Mouse (Mus musculus) MEL (cell line): ENCODE data around the gene Aifm2. TPM values are rescaled to one million over a fixed set of nuclear protein-coding genes. Genes with fewer than 3 reads are reported as not detected.

Experiments
- DNase-seq: peaks from one replicate; pipeline ENCODE4 v3.0.0; 2011; ENCODE audit warnings: low read depth, low spot score
- H3K27ac ChIP-seq: 2 replicates; pipeline ENCODE4 v1.5.1; 2012; ENCODE audit warnings: low read depth, mild to moderate bottlenecking, control low read depth, low read length, moderate library complexity; ENCODE audit not compliant: control insufficient read depth
- H3K27me3 ChIP-seq, 2 experiments: fragments of 150-350 bp in 1 of 2; sonication (generic) in 1 of 2; 2 replicates each; pipeline ENCODE4 v1.6.1; 2012; ENCODE audit warnings: low read length in 2 of 2, mild to moderate bottlenecking in 2 of 2, improper control_type of control experiment in 1 of 2, moderate library complexity in 1 of 2; ENCODE audit not compliant: insufficient read depth in 2 of 2, control insufficient read depth in 1 of 2
- H3K36me3 ChIP-seq, 2 experiments: 2 replicates each; pipeline ENCODE4 v1.6.1; 2012 to 2014; ENCODE audit warnings: low read length in 2 of 2, improper control_type of control experiment in 1 of 2, inconsistent platforms in 1 of 2, mild to moderate bottlenecking in 1 of 2; ENCODE audit not compliant: insufficient read depth in 2 of 2, control insufficient read depth in 1 of 2
- H3K4me1 ChIP-seq, 2 experiments: fragments of 150-350 bp in 1 of 2; sonication (generic) in 1 of 2; 2 replicates each; pipeline ENCODE4 v1.6.1; 2012; ENCODE audit warnings: low read length in 2 of 2, improper control_type of control experiment in 1 of 2, mild to moderate bottlenecking in 1 of 2; ENCODE audit not compliant: insufficient read depth in 2 of 2, control insufficient read depth in 1 of 2
- H3K4me3 ChIP-seq, 2 experiments: fragments of 150-350 bp in 1 of 2; sonication (generic) in 1 of 2; 2 replicates each; pipeline ENCODE4 v1.5.1; 2012; ENCODE audit warnings: low read depth in 2 of 2, low read length in 2 of 2, mild to moderate bottlenecking in 2 of 2, moderate library complexity in 2 of 2, control low read depth in 1 of 2, improper control_type of control experiment in 1 of 2; ENCODE audit not compliant: control insufficient read depth in 1 of 2, insufficient read depth in 1 of 2
- H3K79me2 ChIP-seq: 2 replicates; pipeline ENCODE4 v1.6.1; 2012; ENCODE audit warnings: mild to moderate bottlenecking, low read length, moderate library complexity; ENCODE audit not compliant: control insufficient read depth, poor library complexity, insufficient read depth
- H3K9ac ChIP-seq: 2 replicates; pipeline ENCODE4 v1.6.1; 2012; ENCODE audit warnings: low read depth, mild to moderate bottlenecking, control low read depth, low read length, moderate library complexity; ENCODE audit not compliant: control insufficient read depth, poor library complexity, severe bottlenecking
- H3K9me3 ChIP-seq: fragments of 150-350 bp; sonication (generic); replicated peaks from 2 replicates; pipeline ENCODE4 v1.6.1; 2012; ENCODE audit warnings: mild to moderate bottlenecking, low read length, improper control_type of control experiment, moderate library complexity; ENCODE audit not compliant: insufficient read depth
- CHD1 ChIP-seq: IDR thresholded peaks from 2 replicates; pipeline ENCODE4 v1.6.1; 2012; ENCODE audit warnings: low read depth, mild to moderate bottlenecking, inconsistent platforms, low read length, improper control_type of control experiment
- CTCF ChIP-seq, 3 experiments: IDR thresholded peaks in 2 of 3; conservative IDR thresholded peaks in 1 of 3; 2 replicates each; pipeline ENCODE4 v1.5.1; 2011 to 2012; ENCODE audit warnings: low read length in 3 of 3, low read depth in 2 of 3, mild to moderate bottlenecking in 2 of 3, improper control_type of control experiment in 1 of 3, inconsistent platforms in 1 of 3, mixed read lengths in 1 of 3, moderate library complexity in 1 of 3; ENCODE audit not compliant: control insufficient read depth in 1 of 3, insufficient read depth in 1 of 3, poor library complexity in 1 of 3, severe bottlenecking in 1 of 3
- ELF1 ChIP-seq: IDR thresholded peaks from 2 replicates; pipeline ENCODE4 v1.6.1; 2014; ENCODE audit warnings: low read depth, mild to moderate bottlenecking, inconsistent platforms, low read length, improper control_type of control experiment, moderate library complexity
- EP300 ChIP-seq, 2 experiments: IDR thresholded peaks; 2 replicates each; pipeline ENCODE4 v1.6.1; 2011; ENCODE audit warnings: improper control_type of control experiment in 2 of 2, low read length in 2 of 2, low read depth in 1 of 2, mild to moderate bottlenecking in 1 of 2
- HCFC1 ChIP-seq: IDR thresholded peaks from 2 replicates; pipeline ENCODE4 v1.6.1; 2012; ENCODE audit warnings: low read depth, mild to moderate bottlenecking, inconsistent platforms, low read length, improper control_type of control experiment, moderate library complexity
- KAT2A ChIP-seq: conservative IDR thresholded peaks from 2 replicates; pipeline ENCODE4 v1.6.1; 2012; ENCODE audit warnings: low read depth, low read length, improper control_type of control experiment, inconsistent platforms
- MAFK ChIP-seq: IDR thresholded peaks from 2 replicates; pipeline ENCODE4 v1.6.1; 2011; ENCODE audit warnings: low read depth, mild to moderate bottlenecking, low read length, improper control_type of control experiment, borderline replicate concordance
- MAZ ChIP-seq: IDR thresholded peaks from 2 replicates; pipeline ENCODE4 v1.6.1; 2012; ENCODE audit warnings: low read depth, mild to moderate bottlenecking, inconsistent platforms, low read length, improper control_type of control experiment
- MYC ChIP-seq: IDR thresholded peaks from 2 replicates; pipeline ENCODE4 v1.6.1; 2011; ENCODE audit warnings: low read depth, mild to moderate bottlenecking, low read length, improper control_type of control experiment, moderate library complexity
- POLR2A ChIP-seq, 2 experiments: IDR thresholded peaks; 2 replicates each; pipeline ENCODE4 v1.6.1; 2011 to 2012; ENCODE audit warnings: low read length in 2 of 2, mild to moderate bottlenecking in 2 of 2, control low read depth in 1 of 2, improper control_type of control experiment in 1 of 2, low read depth in 1 of 2, moderate library complexity in 1 of 2; ENCODE audit not compliant: control insufficient read depth in 1 of 2, insufficient read depth in 1 of 2, poor library complexity in 1 of 2
- RAD21 ChIP-seq: IDR thresholded peaks from 2 replicates; pipeline ENCODE4 v1.6.1; 2011; ENCODE audit warnings: mild to moderate bottlenecking, low read depth, low read length, improper control_type of control experiment
- SIN3A ChIP-seq: IDR thresholded peaks from 2 replicates; pipeline ENCODE4 v1.6.1; 2012; ENCODE audit warnings: low read length, improper control_type of control experiment, inconsistent platforms
- SMC3 ChIP-seq: IDR thresholded peaks from 2 replicates; pipeline ENCODE4 v1.6.1; 2011; ENCODE audit warnings: low read depth, low read length, improper control_type of control experiment
- TBP ChIP-seq: IDR thresholded peaks from 2 replicates; pipeline ENCODE4 v1.8.0; 2011; ENCODE audit warnings: low read depth, low read length, improper control_type of control experiment
- ZC3H11A ChIP-seq: IDR thresholded peaks from 2 replicates; pipeline ENCODE4 v1.6.1; 2012; ENCODE audit warnings: low read depth, mild to moderate bottlenecking, inconsistent platforms, low read length, improper control_type of control experiment
- ZKSCAN1 ChIP-seq: IDR thresholded peaks from 2 replicates; pipeline ENCODE4 v1.6.1; 2012; ENCODE audit warnings: low read depth, mild to moderate bottlenecking, inconsistent platforms, low read length, improper control_type of control experiment, moderate library complexity
- ZMIZ1 ChIP-seq: IDR thresholded peaks from 2 replicates; pipeline ENCODE4 v1.6.1; 2012; ENCODE audit warnings: low read depth, mild to moderate bottlenecking, inconsistent platforms, low read length, improper control_type of control experiment, moderate library complexity
- ZNF384 ChIP-seq: IDR thresholded peaks from 2 replicates; pipeline ENCODE4 v1.6.1; 2012; ENCODE audit warnings: low read depth, mild to moderate bottlenecking, inconsistent platforms, low read length, improper control_type of control experiment
- polyA plus RNA-seq, 2 experiments: library from polyadenylated mRNA; stranded (reverse) in 1 of 2; unstranded in 1 of 2; fragments of >175 nt in 1 of 2; fragments of >200 nt in 1 of 2; gene quantifications; 2 replicates each; pipeline versions ENCODE4 v1.2.1 to v1.2.4; 2012; ENCODE audit warnings: low replicate concordance in 2 of 2, low read depth in 1 of 2; ENCODE audit not compliant: insufficient read length in 2 of 2, insufficient read depth in 1 of 2, missing spikeins in 1 of 2
- total RNA-seq: library from RNA; depleted of rRNA; stranded (reverse); fragments of 300-350 nt; gene quantifications from 2 replicates; pipeline ENCODE4 v1.2.3, GENCODE M21; 2012

Aifm2 gene
- total and polyA plus RNA-seq, 3 experiments, result 13.4 to 17.7 TPM; not detected in 1

- TF ChIP-seq SIN3A (peak; percentile 39; the same call in 1 of the 2 replicates), CTCF (IDR thresholded peaks at IDR 0.05 in 2 of 3, conservative IDR thresholded peaks at IDR 0.05 in 1 of 3; ENCODE audit: control insufficient read depth in 1 of 3, insufficient read depth in 1 of 3, low read depth in 2 of 3, low read length in 3 of 3, poor library complexity in 1 of 3, severe bottlenecking in 1 of 3) (peak; percentile 19 to 55 (median 32); a peak in 5 of 6 replicates), ZNF384 (no peak), EP300 (IDR thresholded peaks at IDR 0.05; ENCODE audit: low read depth in 1 of 2, low read length in 2 of 2) (no peak), RAD21 (peak; percentile 18), SMC3 (peak; percentile 30; the same call in 1 of the 2 replicates), MAFK (no peak), MYC (peak; percentile 74), ZC3H11A (no peak), POLR2A (IDR thresholded peaks at IDR 0.05; ENCODE audit: control insufficient read depth in 1 of 2, insufficient read depth in 1 of 2, low read depth in 1 of 2, low read length in 2 of 2, poor library complexity in 1 of 2) (no peak)
- H3K36me3 ChIP-seq, result peaks cover 22 to 26% of the 10 kb centered on the region in 2 experiments
- H3K27ac ChIP-seq, result peak overlapping the region; percentile 82
- H3K4me1 ChIP-seq, result peaks cover 3 to 19% of the 10 kb centered on the region in 2 experiments; a peak in 3 of 4 replicates
- no peak overlapping the region for H3K4me3 ChIP-seq
- no peaks in the 10 kb centered on the region for H3K9me3 ChIP-seq
- H3K79me2 ChIP-seq, result no peaks in the 10 kb centered on the region
- H3K27me3 ChIP-seq, result no peaks in the 10 kb centered on the region
- peak; percentile 49 for DNase-seq
- no peak overlapping the region for H3K9ac ChIP-seq
Measured at GRCm38 (mm10) chr10:61670758-61671157, 44.3 kb upstream of the Aifm2 start.

- Histone ChIP-seq H3K27ac (peak overlapping the region; percentile 84), H3K9me3 (no peaks in the 10 kb centered on the region), H3K9ac (peak overlapping the region; percentile 56), H3K36me3 (peaks cover 8 to 12% of the 10 kb centered on the region in 2 experiments; a peak in 3 of 4 replicates), H3K4me3 (peak overlapping the region; percentile 14 to 36), H3K4me1 (0 out of 4 replicates have a peak, but pooled peaks cover 2 to 3% of the 10 kb centered on the region in 2 experiments), H3K27me3 (no peaks in the 10 kb centered on the region), H3K79me2 (peaks cover 9% of the 10 kb centered on the region)
- DNase-seq, result peak; percentile 90
- TF ChIP-seq ZMIZ1 (0 out of 2 replicates have a peak, but pooled peaks have one; percentile 61), HCFC1 (peak; percentile 64), ELF1 (peak; percentile 79), TBP (0 out of 2 replicates have a peak, but pooled peaks have one; percentile 40), CHD1 (no peak), POLR2A (IDR thresholded peaks at IDR 0.05; ENCODE audit: control insufficient read depth in 1 of 2, insufficient read depth in 1 of 2, low read depth in 1 of 2, low read length in 2 of 2, poor library complexity in 1 of 2) (peak in 1 of 2 experiments; percentile 20; a peak in 1 of 4 replicates), KAT2A (no peak), ZKSCAN1 (no peak), MAZ (peak; percentile 43; the same call in 1 of the 2 replicates), SIN3A (peak; percentile 54; the same call in 1 of the 2 replicates)
Measured at GRCm38 (mm10) chr10:61675935-61676334, 39.1 kb upstream of the Aifm2 start.
